Mouse (Mus musculus) forebrain, embryonic 11.5 days (tissue): ENCODE results near the gene Nfe2l2. TPM values are rescaled to one million over a fixed set of nuclear protein-coding genes. Genes with fewer than 3 reads are reported as not detected.

Experiments used
- ATAC-seq: fragments of 200-750 bp; cut with Nextera tagmentation; replicated peaks from 2 replicates; pipeline ENCODE4 v1.8.0; 2017; ENCODE audit warnings: moderate TSS enrichment; ENCODE audit not compliant: low FRiP score
- DNase-seq: peaks from one replicate; pipeline ENCODE4 v3.0.0-alpha.2; 2017; ENCODE audit warnings: low spot score
- H3K27ac ChIP-seq: fragments of 300-500 bp; sonication (generic); 2 replicates; pipeline ENCODE4 v1.5.1; 2014; ENCODE audit warnings: low read depth, low read length
- H3K27me3 ChIP-seq: fragments of 300-500 bp; sonication (generic); 2 replicates; pipeline ENCODE4 v1.6.1; 2014; ENCODE audit warnings: mild to moderate bottlenecking, low read length, mixed read lengths; ENCODE audit not compliant: control insufficient read depth, insufficient read depth
- H3K36me3 ChIP-seq: fragments of 300-500 bp; sonication (generic); 2 replicates; pipeline ENCODE4 v1.6.1; 2014; ENCODE audit warnings: mild to moderate bottlenecking, low read length, moderate library complexity, mixed read lengths; ENCODE audit not compliant: control insufficient read depth, insufficient read depth
- H3K4me1 ChIP-seq: fragments of 300-500 bp; sonication (generic); replicated peaks from 2 replicates; pipeline ENCODE4 v1.6.1; 2014; ENCODE audit warnings: low read length, mixed read lengths; ENCODE audit not compliant: control insufficient read depth, insufficient read depth
- H3K4me2 ChIP-seq: fragments of 300-500 bp; sonication (generic); 2 replicates; pipeline ENCODE4 v1.6.1; 2014; ENCODE audit warnings: low read depth, mild to moderate bottlenecking, low read length, moderate library complexity, mixed read lengths; ENCODE audit not compliant: severe bottlenecking
- H3K4me3 ChIP-seq: fragments of 300-500 bp; sonication (generic); 2 replicates; pipeline ENCODE4 v1.5.1; 2014; ENCODE audit warnings: low read depth, low read length
- H3K9ac ChIP-seq: fragments of 300-500 bp; sonication (generic); 2 replicates; pipeline ENCODE4 v1.6.1; 2014; ENCODE audit warnings: low read length
- H3K9me3 ChIP-seq: fragments of 300-500 bp; sonication (generic); 2 replicates; pipeline ENCODE4 v1.6.1; 2016; ENCODE audit warnings: low read length, mixed read lengths; ENCODE audit not compliant: control insufficient read depth
- WGBS: fragments of 180-500 bp; shearing (Covaris S2); extraction: QIAGEN DNeasy Blood & Tissue Kit; methylation state at CpG from one replicate; pipeline ENCODE4 v1.1.7; 2014; 5-methylcytosine and 5-hydroxymethylcytosine counted together
- polyA plus RNA-seq: library from polyadenylated mRNA; unstranded; fragments of >200 nt; fragmentation: Nextera tagmentation; extraction: Ambion mirVana; gene quantifications from 2 replicates; pipeline ENCODE4 v1.2.1, GENCODE M21; 2014

The Nfe2l2 gene
- polyA plus RNA-seq, 1 experiment from 2014 or later = 26.8 TPM

- no peak for DNase-seq
- Histone ChIP-seq H3K4me1 (no peaks in the 10 kb centered on the region), H3K9me3 (no peaks in the 10 kb centered on the region), H3K4me3 (no peak overlapping the region), H3K36me3 (no peaks in the 10 kb centered on the region), H3K4me2 (no peak overlapping the region), H3K27ac (no peak overlapping the region), H3K27me3 (no peaks in the 10 kb centered on the region), H3K9ac (no peak overlapping the region)
- ATAC-seq = no peak
- 94% methylated on average over 7 of the region's 7 CpGs for WGBS
These were observed 28.7 kb upstream of the Nfe2l2 start for GRCm38 (mm10) chr2:75733177-75733576.

- Histone ChIP-seq H3K36me3 (no peaks in the 10 kb centered on the region), H3K4me3 (no peak overlapping the region), H3K27me3 (no peaks in the 10 kb centered on the region), H3K4me1 (no peaks in the 10 kb centered on the region), H3K9me3 (no peaks in the 10 kb centered on the region), H3K4me2 (no peak overlapping the region), H3K27ac (no peak overlapping the region), H3K9ac (no peak overlapping the region)
- no peak for ATAC-seq
- no peak for DNase-seq
- WGBS = 54% methylated on average over 2 of the region's 2 CpGs
These were observed 27.5 kb upstream of the Nfe2l2 start for GRCm38 (mm10) chr2:75731929-75732328.

- Histone ChIP-seq H3K27ac (no peak overlapping the region), H3K36me3 (no peaks in the 10 kb centered on the region), H3K4me1 (no peaks in the 10 kb centered on the region), H3K9ac (no peak overlapping the region), H3K27me3 (no peaks in the 10 kb centered on the region), H3K4me3 (no peak overlapping the region), H3K4me2 (no peak overlapping the region), H3K9me3 (no peaks in the 10 kb centered on the region)
- ATAC-seq (no peak), DNase-seq (no peak)
- 79% methylated on average over 5 of the region's 5 CpGs for WGBS
These were observed 26.8 kb upstream of the Nfe2l2 start for GRCm38 (mm10) chr2:75731233-75731651.

- no peaks in the 10 kb centered on the region for H3K9me3 ChIP-seq
- WGBS = 90% methylated on average over 10 of the region's 10 CpGs
- no peak for ATAC-seq
These were observed 25.6 kb upstream of the Nfe2l2 start for GRCm38 (mm10) chr2:75730052-75730451.

GRCm38 (mm10) chr2:75724863-75725445, 20.5 kb upstream of the Nfe2l2 start:
- 83% methylated on average over 5 of the region's 5 CpGs for WGBS
- Histone ChIP-seq H3K4me1 (no peaks in the 10 kb centered on the region), H3K27me3 (no peaks in the 10 kb centered on the region), H3K4me3 (no peak overlapping the region), H3K9me3 (no peaks in the 10 kb centered on the region), H3K36me3 (no peaks in the 10 kb centered on the region), H3K27ac (no peak overlapping the region), H3K4me2 (no peak overlapping the region), H3K9ac (no peak overlapping the region)
- no peak for ATAC-seq
- no peak for DNase-seq

More at GRCm38 (mm10) chr2:75730052-75730451, 25.6 kb upstream of the Nfe2l2 start:
- no peak for DNase-seq
- H3K4me3 ChIP-seq = no peak overlapping the region
- no peaks in the 10 kb centered on the region for H3K27me3 ChIP-seq
- H3K36me3 ChIP-seq = no peaks in the 10 kb centered on the region
- H3K4me1 ChIP-seq = no peaks in the 10 kb centered on the region
- no peak overlapping the region for H3K4me2 ChIP-seq
- no peak overlapping the region for H3K27ac ChIP-seq
- no peak overlapping the region for H3K9ac ChIP-seq

GRCm38 (mm10) chr2:75723481-75723880, 19.0 kb upstream of the Nfe2l2 start:
- Histone ChIP-seq H3K27me3 (no peaks in the 10 kb centered on the region), H3K27ac (no peak overlapping the region), H3K4me2 (no peak overlapping the region), H3K36me3 (no peaks in the 10 kb centered on the region), H3K9me3 (no peaks in the 10 kb centered on the region), H3K9ac (no peak overlapping the region), H3K4me1 (no peaks in the 10 kb centered on the region), H3K4me3 (no peak overlapping the region)
- WGBS = 95% methylated on average over 8 of the region's 8 CpGs
- DNase-seq = no peak
- no peak for ATAC-seq

- no peak overlapping the region for H3K27ac ChIP-seq
- ATAC-seq (no peak), DNase-seq (no peak)
- no peak overlapping the region for H3K4me3 ChIP-seq
- no peaks in the 10 kb centered on the region for H3K9me3 ChIP-seq
- H3K4me1 ChIP-seq = no peaks in the 10 kb centered on the region
- H3K27me3 ChIP-seq = no peaks in the 10 kb centered on the region
- WGBS = 86% methylated on average over 5 of the region's 5 CpGs
- no peak overlapping the region for H3K4me2 ChIP-seq
- no peak overlapping the region for H3K9ac ChIP-seq
- no peaks in the 10 kb centered on the region for H3K36me3 ChIP-seq
These were observed 18.5 kb upstream of the Nfe2l2 start for GRCm38 (mm10) chr2:75722893-75723292.

GRCm38 (mm10) chr2:75720236-75721027, 16.0 kb upstream of the Nfe2l2 start:
- no peaks in the 10 kb centered on the region for H3K9me3 ChIP-seq

More at GRCm38 (mm10) chr2:75720236-75721027, 16.0 kb upstream of the Nfe2l2 start:
- DNase-seq (no peak), ATAC-seq (no peak)
- Histone ChIP-seq H3K4me2 (no peak overlapping the region), H3K36me3 (no peaks in the 10 kb centered on the region), H3K9ac (no peak overlapping the region), H3K27me3 (no peaks in the 10 kb centered on the region), H3K4me1 (no peaks in the 10 kb centered on the region), H3K4me3 (no peak overlapping the region), H3K27ac (no peak overlapping the region)
- 85% methylated on average over 11 of the region's 11 CpGs for WGBS
